Mouse (Mus musculus) neural tube, embryonic 12.5 days (tissue): ENCODE results near the gene Pmepa1. TPM values are rescaled to one million over a fixed set of nuclear protein-coding genes. Genes with fewer than 3 reads are reported as not detected.

Source experiments
- ATAC-seq: fragments of 200-750 bp; cut with Nextera tagmentation; 2 replicates; pipeline ENCODE4 v1.8.0; 2017; ENCODE audit warnings: low read depth, mild to moderate bottlenecking, moderate TSS enrichment, moderate library complexity; ENCODE audit not compliant: low FRiP score
- H3K27ac ChIP-seq: fragments of 300-500 bp; sonication (generic); 2 replicates; pipeline ENCODE4 v1.5.1; 2016
- H3K27me3 ChIP-seq: fragments of 300-500 bp; sonication (generic); replicated peaks from 2 replicates; pipeline ENCODE4 v1.6.1; 2016; ENCODE audit warnings: mild to moderate bottlenecking
- H3K36me3 ChIP-seq: fragments of 300-500 bp; sonication (generic); 2 replicates; pipeline ENCODE4 v1.6.1; 2016; ENCODE audit warnings: mild to moderate bottlenecking
- H3K4me1 ChIP-seq: fragments of 300-500 bp; sonication (generic); 2 replicates; pipeline ENCODE4 v1.6.1; 2016
- H3K4me2 ChIP-seq: fragments of 300-500 bp; sonication (generic); replicated peaks from 2 replicates; pipeline ENCODE4 v1.6.1; 2016; ENCODE audit warnings: mild to moderate bottlenecking
- H3K4me3 ChIP-seq: fragments of 300-500 bp; sonication (generic); 2 replicates; pipeline ENCODE4 v1.5.1; 2016
- H3K9ac ChIP-seq: fragments of 300-500 bp; sonication (generic); 2 replicates; pipeline ENCODE4 v1.6.1; 2016; ENCODE audit warnings: mild to moderate bottlenecking
- H3K9me3 ChIP-seq: fragments of 300-500 bp; sonication (generic); 2 replicates; pipeline ENCODE4 v1.6.1; 2016; ENCODE audit warnings: mild to moderate bottlenecking
- WGBS: fragments of 180-500 bp; shearing (Covaris S2); methylation state at CpG from one replicate; pipeline ENCODE4 v1.1.7; 2016; 5-methylcytosine and 5-hydroxymethylcytosine counted together
- polyA plus RNA-seq: library from polyadenylated mRNA; unstranded; fragments of >200 nt; fragmentation: Nextera tagmentation; extraction: Ambion mirVana; gene quantifications from 2 replicates; pipeline ENCODE4 v1.2.1, GENCODE M21; 2016

The Pmepa1 gene
- polyA plus RNA-seq, 1 experiment from 2014 or later = 6.6 TPM

DNA sequence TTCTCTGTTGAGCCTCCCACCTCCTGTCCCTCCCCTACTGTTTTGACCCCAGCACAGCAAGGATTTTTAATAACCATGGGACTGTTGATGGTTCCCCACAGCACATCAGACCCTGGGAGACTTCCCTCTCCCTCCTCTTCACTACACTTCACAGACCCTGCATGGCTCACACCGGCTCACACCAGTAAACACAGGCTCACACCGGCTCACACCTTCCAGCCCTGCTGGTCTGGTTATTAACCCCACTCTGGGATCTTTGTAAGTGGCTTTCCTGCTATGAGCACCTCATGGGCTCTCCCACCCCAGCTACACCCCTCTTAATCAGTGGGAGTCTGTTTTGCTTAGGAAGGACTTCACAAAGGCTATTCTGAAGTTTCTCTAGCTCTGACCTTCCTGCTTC lies 28.4 kb downstream of the Pmepa1 start:
- no peak for ATAC-seq
- H3K4me2 ChIP-seq = no peak overlapping the region
- 49% methylated on average over 2 of the region's 2 CpGs for WGBS
- H3K36me3 ChIP-seq = no peaks in the 10 kb centered on the region
- no peak overlapping the region for H3K27ac ChIP-seq
- no peak overlapping the region for H3K9ac ChIP-seq
- H3K4me1 ChIP-seq = peaks cover 87% of the 10 kb centered on the region
- no peak overlapping the region for H3K4me3 ChIP-seq
- H3K9me3 ChIP-seq = no peaks in the 10 kb centered on the region
- H3K27me3 ChIP-seq = no peaks in the 10 kb centered on the region; the same call in 1 of the 2 replicates

GRCm38 (mm10) chr2:173247197-173247596 lies 29.1 kb downstream of the Pmepa1 start:
- Histone ChIP-seq H3K4me3 (no peak overlapping the region), H3K9ac (no peak overlapping the region), H3K9me3 (no peaks in the 10 kb centered on the region), H3K4me1 (peaks cover 87% of the 10 kb centered on the region), H3K4me2 (no peak overlapping the region), H3K27ac (no peak overlapping the region), H3K36me3 (no peaks in the 10 kb centered on the region), H3K27me3 (no peaks in the 10 kb centered on the region)
- WGBS = 30% methylated on average over 2 of the region's 2 CpGs
- ATAC-seq = no peak

DNA sequence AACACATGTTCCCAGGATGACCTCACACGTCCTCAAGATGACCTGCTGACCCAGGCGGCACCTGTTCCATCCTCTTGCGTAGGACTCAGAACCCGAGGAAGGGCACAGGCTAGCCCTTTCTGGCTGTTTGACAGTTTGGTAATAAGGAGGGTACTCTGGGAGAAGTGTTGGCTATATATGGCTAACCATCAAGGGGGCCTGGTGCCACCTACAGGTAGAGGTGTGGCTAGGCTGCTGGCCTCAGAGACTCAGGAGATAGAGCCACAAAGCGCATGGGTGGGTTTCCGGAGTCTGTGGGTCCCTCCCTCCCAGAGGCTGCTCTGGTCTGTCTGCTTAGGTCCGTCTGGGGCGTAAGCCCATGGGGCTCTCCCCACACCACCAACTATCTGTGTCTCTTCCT lies 29.6 kb downstream of the Pmepa1 start:
- no peak for ATAC-seq
- H3K9ac ChIP-seq = no peak overlapping the region
- no peak overlapping the region for H3K4me3 ChIP-seq
- H3K36me3 ChIP-seq = no peaks in the 10 kb centered on the region
- no peak overlapping the region for H3K4me2 ChIP-seq
- H3K4me1 ChIP-seq = peaks cover 85% of the 10 kb centered on the region
- no peaks in the 10 kb centered on the region for H3K9me3 ChIP-seq
- no peaks in the 10 kb centered on the region for H3K27me3 ChIP-seq
- 69% methylated on average over 8 of the region's 8 CpGs for WGBS
- H3K27ac ChIP-seq = no peak overlapping the region

DNA sequence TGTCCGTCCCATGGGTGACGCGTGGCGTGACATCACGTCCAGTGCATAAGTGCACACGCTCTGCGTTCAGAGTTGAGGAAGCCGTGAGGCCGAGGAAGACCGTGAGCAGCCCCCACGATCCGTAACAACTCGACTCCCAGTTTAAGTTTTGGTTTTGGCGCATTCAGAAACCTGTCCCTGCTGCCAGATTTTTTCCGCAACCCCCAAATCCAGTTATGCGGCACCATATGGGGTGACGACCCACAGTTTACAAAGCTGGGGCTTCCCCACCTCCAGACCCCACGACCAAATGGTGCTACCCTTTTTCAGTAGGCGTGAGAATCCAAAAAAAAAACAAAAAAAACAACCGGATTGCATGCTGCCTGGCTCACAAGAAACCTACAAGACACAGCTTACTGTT lies 31.1 kb downstream of the Pmepa1 start:
- H3K27me3 ChIP-seq = no peaks in the 10 kb centered on the region
- no peak for ATAC-seq
- 87% methylated on average over 20 of the region's 20 CpGs for WGBS
- H3K4me3 ChIP-seq = no peak overlapping the region
- no peaks in the 10 kb centered on the region for H3K9me3 ChIP-seq
- H3K27ac ChIP-seq = no peak overlapping the region
- 0 out of 2 replicates have a peak, but pooled peaks cover 3% of the 10 kb centered on the region for H3K36me3 ChIP-seq
- no peak overlapping the region for H3K9ac ChIP-seq
- no peak overlapping the region for H3K4me2 ChIP-seq
- peaks cover 85% of the 10 kb centered on the region for H3K4me1 ChIP-seq

DNA sequence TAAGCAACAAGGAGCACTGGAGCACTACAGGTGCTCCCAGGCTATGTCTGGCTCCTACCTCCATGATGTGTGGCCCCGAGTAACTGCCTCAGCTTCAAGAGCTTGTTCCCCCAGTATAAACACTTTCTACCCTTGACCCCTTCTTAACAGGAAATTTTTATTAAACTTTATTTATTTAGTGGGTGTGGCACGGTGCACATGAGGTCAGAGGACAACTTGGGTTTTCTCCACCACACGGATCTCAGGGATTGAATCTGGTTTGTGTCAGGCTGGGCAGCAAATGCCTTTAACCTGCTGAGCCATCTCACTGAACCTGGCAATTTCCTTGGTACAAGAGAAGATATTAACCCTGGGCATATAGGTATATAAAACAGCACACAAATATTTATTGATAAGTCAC lies 32.2 kb downstream of the Pmepa1 start:
- H3K27me3 ChIP-seq = no peaks in the 10 kb centered on the region
- H3K4me1 ChIP-seq = peaks cover 85% of the 10 kb centered on the region
- H3K9ac ChIP-seq = 0 out of 2 replicates have a peak overlapping the region, but pooled peaks have one; percentile 8
- 74% methylated on average over 3 of the region's 3 CpGs for WGBS
- H3K9me3 ChIP-seq = no peaks in the 10 kb centered on the region
- 0 out of 2 replicates have a peak, but pooled peaks cover 3% of the 10 kb centered on the region for H3K36me3 ChIP-seq
- no peak overlapping the region for H3K27ac ChIP-seq
- no peak for ATAC-seq
- H3K4me3 ChIP-seq = no peak overlapping the region
- no peak overlapping the region for H3K4me2 ChIP-seq

GRCm38 (mm10) chr2:173243616-173244015 lies 32.7 kb downstream of the Pmepa1 start:
- peak overlapping the region; percentile 32; the same call in 1 of the 2 replicates for H3K4me2 ChIP-seq
- H3K4me3 ChIP-seq = no peak overlapping the region
- no peaks in the 10 kb centered on the region for H3K27me3 ChIP-seq
- 0 out of 2 replicates have a peak, but pooled peaks cover 3% of the 10 kb centered on the region for H3K36me3 ChIP-seq
- peaks cover 87% of the 10 kb centered on the region for H3K4me1 ChIP-seq
- H3K9me3 ChIP-seq = no peaks in the 10 kb centered on the region
- H3K9ac ChIP-seq = 0 out of 2 replicates have a peak overlapping the region, but pooled peaks have one; percentile 8
- H3K27ac ChIP-seq = no peak overlapping the region
- 75% methylated on average over 9 of the region's 9 CpGs for WGBS
- ATAC-seq = no peak

GRCm38 (mm10) chr2:173242874-173243273 lies 33.5 kb downstream of the Pmepa1 start:
- peak; percentile 52 for ATAC-seq
- Histone ChIP-seq H3K27ac (no peak overlapping the region), H3K4me1 (peaks cover 87% of the 10 kb centered on the region), H3K27me3 (no peaks in the 10 kb centered on the region), H3K4me3 (no peak overlapping the region), H3K4me2 (peak overlapping the region; percentile 32), H3K9me3 (no peaks in the 10 kb centered on the region), H3K9ac (no peak overlapping the region), H3K36me3 (0 out of 2 replicates have a peak, but pooled peaks cover 3% of the 10 kb centered on the region)
- WGBS = 6% methylated on average over 12 of the region's 12 CpGs

GRCm38 (mm10) chr2:173240738-173241137 lies 35.6 kb downstream of the Pmepa1 start:
- H3K27me3 ChIP-seq = no peaks in the 10 kb centered on the region
- H3K4me3 ChIP-seq = no peak overlapping the region
- no peak overlapping the region; the same call in 1 of the 2 replicates for H3K4me2 ChIP-seq
- H3K27ac ChIP-seq = no peak overlapping the region
- H3K9me3 ChIP-seq = no peaks in the 10 kb centered on the region
- ATAC-seq = no peak
- 36% methylated on average over 9 of the region's 9 CpGs for WGBS
- H3K9ac ChIP-seq = no peak overlapping the region
- 0 out of 2 replicates have a peak, but pooled peaks cover 3% of the 10 kb centered on the region for H3K36me3 ChIP-seq
- peaks cover 87% of the 10 kb centered on the region for H3K4me1 ChIP-seq

DNA sequence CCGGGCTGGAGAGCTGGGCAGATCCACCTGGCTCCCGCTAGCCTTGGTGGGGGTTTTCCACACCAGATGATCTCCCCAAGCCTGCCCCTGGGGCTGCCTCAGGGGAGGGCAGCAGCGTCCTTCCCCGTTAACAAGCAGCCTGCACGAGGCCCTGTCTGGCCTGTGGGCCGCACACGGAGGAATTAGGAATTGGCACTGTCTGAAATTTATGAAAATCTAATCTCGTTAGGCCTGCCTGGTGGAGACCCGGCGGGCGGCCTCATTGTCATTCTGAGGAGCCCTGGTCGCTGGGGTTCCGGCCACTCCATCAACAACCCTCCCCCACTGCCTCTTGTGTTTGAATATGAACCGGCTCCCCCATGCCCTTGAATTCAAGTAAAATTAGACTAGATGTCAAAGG lies 37.8 kb downstream of the Pmepa1 start:
- peak; percentile 18 for ATAC-seq
- H3K27ac ChIP-seq = no peak overlapping the region; the same call in 1 of the 2 replicates
- peaks cover 94% of the 10 kb centered on the region for H3K4me1 ChIP-seq
- no peaks in the 10 kb centered on the region for H3K27me3 ChIP-seq
- H3K4me3 ChIP-seq = no peak overlapping the region
- WGBS = 6% methylated on average over 14 of the region's 14 CpGs
- H3K4me2 ChIP-seq = peak overlapping the region; percentile 40
- H3K36me3 ChIP-seq = peaks cover 7% of the 10 kb centered on the region; the same call in 1 of the 2 replicates
- H3K9me3 ChIP-seq = no peaks in the 10 kb centered on the region
- 0 out of 2 replicates have a peak overlapping the region, but pooled peaks have one; percentile 33 for H3K9ac ChIP-seq

GRCm38 (mm10) chr2:173235435-173236332 lies 40.6 kb downstream of the Pmepa1 start:
- Histone ChIP-seq H3K4me3 (no peak overlapping the region), H3K4me2 (peak overlapping the region; percentile 7), H3K27ac (0 out of 2 replicates have a peak overlapping the region, but pooled peaks have one; percentile 15), H3K9me3 (no peaks in the 10 kb centered on the region), H3K9ac (0 out of 2 replicates have a peak overlapping the region, but pooled peaks have one; percentile 26), H3K36me3 (peaks cover 32% of the 10 kb centered on the region), H3K4me1 (peaks cover 84% of the 10 kb centered on the region), H3K27me3 (no peaks in the 10 kb centered on the region)
- 52% methylated on average over 7 of the region's 8 CpGs for WGBS
- ATAC-seq = no peak

DNA sequence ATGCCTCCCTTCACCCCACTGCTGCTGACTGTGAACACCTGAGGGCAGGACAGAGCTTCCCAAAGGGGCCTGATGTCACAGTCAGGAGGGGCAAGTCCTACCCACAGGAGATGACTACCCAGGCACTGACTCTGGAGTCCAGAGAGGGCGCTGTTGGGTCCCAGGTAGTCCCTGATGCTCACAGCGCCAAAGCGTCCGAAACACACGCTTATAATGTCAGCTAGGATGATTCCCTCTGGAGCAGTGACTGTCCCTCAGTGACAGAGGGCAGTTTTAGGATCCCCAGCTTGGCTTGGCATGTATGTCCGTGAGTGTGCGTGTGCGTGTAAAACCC lies 43.6 kb downstream of the Pmepa1 start:
- no peak for ATAC-seq
- WGBS = 77% methylated on average over 8 of the region's 8 CpGs
- no peak overlapping the region for H3K4me2 ChIP-seq

GRCm38 (mm10) chr2:173232065-173232765 lies 44.1 kb downstream of the Pmepa1 start:
- no peak for ATAC-seq
- Histone ChIP-seq H3K27me3 (no peaks in the 10 kb centered on the region), H3K9ac (no peak overlapping the region), H3K4me3 (no peak overlapping the region), H3K4me2 (no peak overlapping the region), H3K4me1 (peaks cover 60% of the 10 kb centered on the region), H3K9me3 (no peaks in the 10 kb centered on the region), H3K27ac (no peak overlapping the region), H3K36me3 (peaks cover 57% of the 10 kb centered on the region)
- 84% methylated on average over 22 of the region's 22 CpGs for WGBS

More for the DNA sequence above, 43.6 kb downstream of the Pmepa1 start:
- Histone ChIP-seq H3K4me3 (no peak overlapping the region), H3K27ac (no peak overlapping the region), H3K9me3 (no peaks in the 10 kb centered on the region), H3K9ac (no peak overlapping the region), H3K36me3 (peaks cover 53% of the 10 kb centered on the region), H3K27me3 (no peaks in the 10 kb centered on the region), H3K4me1 (peaks cover 65% of the 10 kb centered on the region)
